In genomic region chr1:60961080-60961479, GRCm38 (mm10) we compare ENCODE assay signal across 8 mouse cellular contexts. TPM values are rescaled to one million over a fixed set of nuclear protein-coding genes. Genes with fewer than 3 reads are reported as not detected.
DNase-seq lines count a peak whose midpoint lies in the region; ATAC-seq and TF ChIP-seq lines count a peak whose summit lies in the region.

No protein-coding gene starts in this region.

- ATAC-seq in heart, embryonic 11.5 days (replicated peaks; ENCODE audit: insufficient number of reproducible peaks, low FRiP score, low TSS enrichment) = no peak
- no peak for ATAC-seq in Patski
- ATAC-seq in lung, embryonic 16.5 days (ENCODE audit: low read depth) = peak; percentile 64; the same call in 1 of the 2 replicates

- in situ Hi-C loops in Patski (cut with MboI; ENCODE audit: low pct_unique_long_range_greater_than_20kb) = no loop called here

- H3K9ac ChIP-seq in heart, embryonic 11.5 days (ENCODE audit: low read depth, low read length) = no peak overlapping the region
- no peak overlapping the region for H3K9ac ChIP-seq in lung, embryonic 16.5 days (ENCODE audit: low read length)

- peak; percentile 70 for TF ChIP-seq CTCF in Patski (IDR thresholded peaks at IDR 0.05)

- H3K4me2 ChIP-seq in heart, embryonic 11.5 days = no peak overlapping the region; the same call in 1 of the 2 replicates
- peak overlapping the region; percentile 36 for H3K4me2 ChIP-seq in lung, embryonic 16.5 days (ENCODE audit: low read depth, low read length)

- peak; percentile 81 to 87 for DNase-seq in heart, adult 18-20 months
- DNase-seq in Patski (ENCODE audit: low read depth, low spot score) = no peak
- peak; percentile 79 for DNase-seq in embryo, embryonic 10 days (ENCODE audit: low spot score)
- DNase-seq in heart, adult 9 months (ENCODE audit: low spot score in 2 of 2) = peak; percentile 64 to 72
- peak; percentile 45 to 83 for DNase-seq in kidney, postnatal 25 days
- peak; percentile 27 to 68 for DNase-seq in spleen, postnatal 4 days (ENCODE audit: low spot score in 2 of 2)

- POLR2A ChIA-PET in Patski (lab: Charles Lee) = no interaction called here

- H3K4me3 ChIP-seq in heart, embryonic 11.5 days (ENCODE audit: low read depth, low read length) = no peak overlapping the region
- no peak overlapping the region for H3K4me3 ChIP-seq in lung, embryonic 16.5 days (ENCODE audit: low read length)

- CTCF ChIA-PET in Patski (lab: Charles Lee) = interaction anchor here (1.2 to 2.1 kb wide), 3 partner anchors 9 to 264 kb away, joined by 3 to 6 read pairs (median 3); no protein-coding TSS in a partner anchor

- H3K27me3 ChIP-seq in heart, embryonic 11.5 days (ENCODE audit: control insufficient read depth, insufficient read depth, low read length) = no peaks in the 10 kb centered on the region
- H3K27me3 ChIP-seq in Patski = no peaks in the 10 kb centered on the region
- no peaks in the 10 kb centered on the region for H3K27me3 ChIP-seq in lung, embryonic 16.5 days (ENCODE audit: control insufficient read depth, insufficient read depth, low read depth, low read length)

- no peak overlapping the region for H3K27ac ChIP-seq in heart, embryonic 11.5 days (ENCODE audit: low read depth, low read length)
- no peak overlapping the region for H3K27ac ChIP-seq in lung, embryonic 16.5 days (ENCODE audit: low read length)

- H3K9me3 ChIP-seq in heart, embryonic 11.5 days (replicated peaks; ENCODE audit: control insufficient read depth, low read length) = no peaks in the 10 kb centered on the region
- H3K9me3 ChIP-seq in lung, embryonic 16.5 days (ENCODE audit: control insufficient read depth, low read length) = no peaks in the 10 kb centered on the region

- H3K36me3 ChIP-seq in heart, embryonic 11.5 days (ENCODE audit: control insufficient read depth, insufficient read depth, low read length) = no peaks in the 10 kb centered on the region
- H3K36me3 ChIP-seq in lung, embryonic 16.5 days (ENCODE audit: control insufficient read depth, insufficient read depth, low read length) = no peaks in the 10 kb centered on the region

- H3K4me1 ChIP-seq in heart, embryonic 11.5 days (ENCODE audit: control insufficient read depth, insufficient read depth, low read length) = peaks cover 4% of the 10 kb centered on the region; the same call in 1 of the 2 replicates
- no peaks in the 10 kb centered on the region; the same call in 1 of the 2 replicates for H3K4me1 ChIP-seq in lung, embryonic 16.5 days (replicated peaks; ENCODE audit: control insufficient read depth, insufficient read depth, low read length)

- WGBS in heart, embryonic 11.5 days (ENCODE audit: insufficient replicate concordance) = 24% methylated on average over 4 of the region's 4 CpGs
- WGBS in lung, embryonic 16.5 days = 19% methylated on average over 4 of the region's 4 CpGs

RNA-seq across cellular contexts. Expression of gene Icos, which starts 16.6 kb away (rescaled TPM):
- total RNA-seq in heart, adult 18-20 months (2021) = under 1 TPM; 0.25 to 0.59 TPM
- polyA plus RNA-seq in heart, embryonic 11.5 days (2014; fragmentation: Nextera tagmentation; extraction: Ambion mirVana) = 0.14 and 0.21 TPM in 2 replicates
- 0.01 TPM for polyA plus RNA-seq in Patski (2021)
- 0.25 and 0.73 TPM in 2 replicates for polyA plus RNA-seq in lung, embryonic 16.5 days (2015; fragmentation: Nextera tagmentation; extraction: Ambion mirVana)
